Mouse (Mus musculus) liver, embryonic 16.5 days (tissue): ENCODE results near the gene Cdh26. TPM values are rescaled to one million over a fixed set of nuclear protein-coding genes. Genes with fewer than 3 reads are reported as not detected.

Experiments used
- ATAC-seq: fragments of 200-750 bp; cut with Nextera tagmentation; 2 replicates; pipeline ENCODE4 v1.8.0; 2017; ENCODE audit warnings: low read depth, mild to moderate bottlenecking, moderate number of reproducible peaks, moderate library complexity
- H3K27ac ChIP-seq: fragments of 300-500 bp; sonication (generic); 2 replicates; pipeline ENCODE4 v1.5.1; 2014; ENCODE audit warnings: mild to moderate bottlenecking, low read length
- H3K27me3 ChIP-seq: fragments of 300-500 bp; sonication (generic); 2 replicates; pipeline ENCODE4 v1.6.1; 2014; ENCODE audit warnings: low read depth, low read length, mixed read lengths; ENCODE audit not compliant: control insufficient read depth, insufficient read depth
- H3K36me3 ChIP-seq: fragments of 300-500 bp; sonication (generic); 2 replicates; pipeline ENCODE4 v1.6.1; 2014; ENCODE audit warnings: mild to moderate bottlenecking; ENCODE audit not compliant: control insufficient read depth, insufficient read depth
- H3K4me1 ChIP-seq: fragments of 300-500 bp; sonication (generic); 2 replicates; pipeline ENCODE4 v1.6.1; 2014; ENCODE audit warnings: low read depth, low read length, mixed read lengths; ENCODE audit not compliant: control insufficient read depth
- H3K4me2 ChIP-seq: fragments of 300-500 bp; sonication (generic); 2 replicates; pipeline ENCODE4 v1.6.1; 2014; ENCODE audit warnings: low read depth, low read length, mixed read lengths
- H3K4me3 ChIP-seq: fragments of 300-500 bp; sonication (generic); 2 replicates; pipeline ENCODE4 v1.5.1; 2014; ENCODE audit warnings: low read depth, mild to moderate bottlenecking, low read length
- H3K9ac ChIP-seq: fragments of 300-500 bp; sonication (generic); 2 replicates; pipeline ENCODE4 v1.6.1; 2014; ENCODE audit warnings: low read depth, low read length
- H3K9me3 ChIP-seq: fragments of 300-500 bp; sonication (generic); replicated peaks from 2 replicates; pipeline ENCODE4 v1.6.1; 2016; ENCODE audit warnings: low read length; ENCODE audit not compliant: control insufficient read depth
- WGBS: fragments of 180-500 bp; shearing (Covaris S2); extraction: QIAGEN DNeasy Blood & Tissue Kit; methylation state at CpG from one replicate; pipeline ENCODE4 v1.1.7; 2014; ENCODE audit not compliant: insufficient replicate concordance; 5-methylcytosine and 5-hydroxymethylcytosine counted together
- polyA plus RNA-seq: library from polyadenylated mRNA; unstranded; fragments of >200 nt; fragmentation: Nextera tagmentation; extraction: Ambion mirVana; gene quantifications from 2 replicates; pipeline ENCODE4 v1.2.1, GENCODE M21; 2015

The Cdh26 gene
- polyA plus RNA-seq, 1 experiment from 2014 or later = 0.13 TPM

GRCm38 (mm10) chr2:178483462-178483861 is 53.1 kb downstream of the Cdh26 start:
- no peaks in the 10 kb centered on the region for H3K36me3 ChIP-seq
- WGBS = 39% methylated on average over 10 of the region's 10 CpGs
- no peak overlapping the region for H3K9ac ChIP-seq

GRCm38 (mm10) chr2:178488276-178488675 is 57.9 kb downstream of the Cdh26 start:
- Histone ChIP-seq H3K36me3 (no peaks in the 10 kb centered on the region), H3K27me3 (no peaks in the 10 kb centered on the region), H3K9ac (no peak overlapping the region), H3K9me3 (no peaks in the 10 kb centered on the region), H3K4me2 (no peak overlapping the region), H3K4me1 (no peaks in the 10 kb centered on the region), H3K4me3 (no peak overlapping the region), H3K27ac (no peak overlapping the region)
- 55% methylated on average over 4 of the region's 4 CpGs for WGBS
- ATAC-seq = no peak

More at GRCm38 (mm10) chr2:178483462-178483861, 53.1 kb downstream of the Cdh26 start:
- Histone ChIP-seq H3K4me3 (no peak overlapping the region), H3K9me3 (no peaks in the 10 kb centered on the region), H3K27me3 (no peaks in the 10 kb centered on the region), H3K4me1 (no peaks in the 10 kb centered on the region), H3K27ac (no peak overlapping the region), H3K4me2 (no peak overlapping the region)
- no peak for ATAC-seq

GRCm38 (mm10) chr2:178490245-178490920 is 60.1 kb downstream of the Cdh26 start:
- no peak for ATAC-seq
- Histone ChIP-seq H3K27ac (no peak overlapping the region), H3K27me3 (no peaks in the 10 kb centered on the region), H3K36me3 (no peaks in the 10 kb centered on the region), H3K9ac (no peak overlapping the region), H3K4me2 (no peak overlapping the region), H3K4me1 (no peaks in the 10 kb centered on the region), H3K4me3 (no peak overlapping the region), H3K9me3 (no peaks in the 10 kb centered on the region)
- 59% methylated on average over 9 of the region's 9 CpGs for whole genome bisulfite sequencing

GRCm38 (mm10) chr2:178494066-178494465 is 63.7 kb downstream of the Cdh26 start:
- no peaks in the 10 kb centered on the region for H3K9me3 ChIP-seq
- H3K27ac ChIP-seq = no peak overlapping the region
- H3K36me3 ChIP-seq = no peaks in the 10 kb centered on the region
- H3K4me3 ChIP-seq = no peak overlapping the region
- 59% methylated on average over 11 of the region's 11 CpGs for WGBS
- no peak overlapping the region for H3K4me2 ChIP-seq
- ATAC-seq = 0 out of 2 replicates have a peak, but pooled peaks have one; percentile 13
- H3K9ac ChIP-seq = no peak overlapping the region
- no peaks in the 10 kb centered on the region; the same call in 1 of the 2 replicates for H3K4me1 ChIP-seq
- no peaks in the 10 kb centered on the region for H3K27me3 ChIP-seq

GRCm38 (mm10) chr2:178495816-178496215 is 65.5 kb downstream of the Cdh26 start:
- Histone ChIP-seq H3K4me2 (no peak overlapping the region), H3K27ac (no peak overlapping the region), H3K9ac (no peak overlapping the region), H3K27me3 (no peaks in the 10 kb centered on the region), H3K4me3 (no peak overlapping the region), H3K9me3 (no peaks in the 10 kb centered on the region), H3K36me3 (no peaks in the 10 kb centered on the region), H3K4me1 (no peaks in the 10 kb centered on the region; the same call in 1 of the 2 replicates)
- 71% methylated on average over 2 of the region's 2 CpGs for WGBS
- ATAC-seq = no peak

- H3K27me3 ChIP-seq = no peaks in the 10 kb centered on the region
- H3K9ac ChIP-seq = no peak overlapping the region
- H3K4me2 ChIP-seq = no peak overlapping the region
- ATAC-seq = no peak
- no peaks in the 10 kb centered on the region; the same call in 1 of the 2 replicates for H3K4me1 ChIP-seq
- H3K27ac ChIP-seq = no peak overlapping the region
- 15% methylated on average over 1 of the region's 1 CpGs for whole genome bisulfite sequencing
- no peak overlapping the region for H3K4me3 ChIP-seq
- H3K9me3 ChIP-seq = no peaks in the 10 kb centered on the region
- no peaks in the 10 kb centered on the region for H3K36me3 ChIP-seq
These were observed 67.6 kb downstream of the Cdh26 start for GRCm38 (mm10) chr2:178497900-178498299.

- Histone ChIP-seq H3K27me3 (no peaks in the 10 kb centered on the region), H3K36me3 (no peaks in the 10 kb centered on the region), H3K4me3 (no peak overlapping the region), H3K4me1 (no peaks in the 10 kb centered on the region; the same call in 1 of the 2 replicates), H3K4me2 (no peak overlapping the region), H3K9ac (no peak overlapping the region), H3K27ac (no peak overlapping the region), H3K9me3 (no peaks in the 10 kb centered on the region)
- WGBS = 43% methylated on average over 5 of the region's 5 CpGs
- no peak for ATAC-seq
These were observed 68.1 kb downstream of the Cdh26 start for GRCm38 (mm10) chr2:178498409-178498808.

GRCm38 (mm10) chr2:178502469-178502868 is 72.1 kb downstream of the Cdh26 start:
- Histone ChIP-seq H3K4me1 (peaks cover 3% of the 10 kb centered on the region; the same call in 1 of the 2 replicates), H3K9me3 (no peaks in the 10 kb centered on the region), H3K27ac (no peak overlapping the region), H3K27me3 (no peaks in the 10 kb centered on the region), H3K36me3 (no peaks in the 10 kb centered on the region), H3K4me3 (no peak overlapping the region), H3K9ac (no peak overlapping the region), H3K4me2 (no peak overlapping the region)
- WGBS = 65% methylated on average over 10 of the region's 10 CpGs
- ATAC-seq = no peak

- peak overlapping the region; percentile 24; the same call in 1 of the 2 replicates for H3K27ac ChIP-seq
- no peaks in the 10 kb centered on the region for H3K9me3 ChIP-seq
- H3K4me1 ChIP-seq = peaks cover 3% of the 10 kb centered on the region; the same call in 1 of the 2 replicates
- WGBS = 6% methylated on average over 12 of the region's 12 CpGs
- H3K27me3 ChIP-seq = no peaks in the 10 kb centered on the region
- H3K4me3 ChIP-seq = no peak overlapping the region
- ATAC-seq = peak; percentile 70
- H3K36me3 ChIP-seq = no peaks in the 10 kb centered on the region
- no peak overlapping the region for H3K9ac ChIP-seq
- 0 out of 2 replicates have a peak overlapping the region, but pooled peaks have one; percentile 1 for H3K4me2 ChIP-seq
These were observed 75.7 kb downstream of the Cdh26 start for GRCm38 (mm10) chr2:178506056-178506455.
